Mouse (Mus musculus): Measurements from ENCODE around the gene Spx. TPM values are rescaled to one million over a fixed set of nuclear protein-coding genes. Genes with fewer than 3 reads are reported as not detected.

Gene Spx
- polyA plus RNA-seq (2012; rRNA removed), result 0.49 and 0.75 TPM in 2 replicates

GRCm38 (mm10) chr6:142412906-142413491 lies at the start of gene Spx:
Gene Spx (plus strand): TSS chr6:142413441.

GRCm38 (mm10) chr6:142387011-142387754 lies 26.1 kb upstream of the Spx start, which contains the start of the genes Recql and Golt1b:
Gene Recql (minus strand): TSS chr6:142387087.
Gene Golt1b (plus strand): TSS chr6:142387221.

Other genes with a start within 250 kb of the Spx start
- gene Slco1a6, start 204.9 kb upstream of the Spx start, polyA plus RNA-seq (2012; rRNA removed), result not detected in 2 replicates
- gene Iapp, start 115.0 kb upstream of the Spx start, polyA plus RNA-seq (2012; rRNA removed), result 0.08 TPM in 1 of 2 replicates, not detected in the other
- gene Slco1a5, start 90.5 kb upstream of the Spx start, polyA plus RNA-seq (2012; rRNA removed), result not detected in 2 replicates
- 2.6 and 3.0 TPM in 2 replicates for gene Pyroxd1, start 67.8 kb upstream of the Spx start, polyA plus RNA-seq (2012; rRNA removed)
- 11.2 and 12.2 TPM in 2 replicates for gene Recql, start 26.4 kb upstream of the Spx start, polyA plus RNA-seq (2012; rRNA removed)
- gene Golt1b, start 26.2 kb upstream of the Spx start, polyA plus RNA-seq (2012; rRNA removed), result 8.0 and 9.9 TPM in 2 replicates
- gene Gys2, start 59.7 kb downstream of the Spx start, polyA plus RNA-seq (2012; rRNA removed), result 20.4 and 23.2 TPM in 2 replicates
- gene Ldhb, start 94.5 kb downstream of the Spx start, polyA plus RNA-seq (2012; rRNA removed), result 15.1 and 17.6 TPM in 2 replicates
- 0.78 and 0.90 TPM in 2 replicates for gene Kcnj8, start 158.2 kb downstream of the Spx start, polyA plus RNA-seq (2012; rRNA removed)